ENCODE assay signal across 9 mouse cellular contexts in genomic region chr13:97243962-97244711, GRCm38 (mm10). TPM values are rescaled to one million over a fixed set of nuclear protein-coding genes. Genes with fewer than 3 reads are reported as not detected.
DNase-seq lines count a peak whose midpoint lies in the region; ATAC-seq and TF ChIP-seq lines count a peak whose summit lies in the region.
"Had no signal": no experiment of that assay in that cellular context is flagged by ENCODE, and none has a peak within 500 bp of the region (broad histone marks: within the 10 kb centered on the region; RNA-seq: fewer than 3 reads in every experiment).

No protein-coding gene starts in this region.

- peaks cover 8% of the 10 kb centered on the region; the same call in 1 of the 2 replicates for H3K4me1 ChIP-seq in lung, postnatal 0 days (ENCODE audit: insufficient read depth, low read depth, low read length)
- H3K4me1 ChIP-seq in forebrain, embryonic 13.5 days = peaks cover 81% of the 10 kb centered on the region
- peaks cover 81% of the 10 kb centered on the region for H3K4me1 ChIP-seq in limb, embryonic 13.5 days
- H3K4me1 ChIP-seq in stomach, embryonic 15.5 days = peaks cover 45% of the 10 kb centered on the region

- WGBS in lung, postnatal 0 days = 40% methylated on average over 15 of the region's 15 CpGs
- WGBS in forebrain, embryonic 13.5 days = 10% methylated on average over 15 of the region's 15 CpGs
- WGBS in limb, embryonic 13.5 days = 32% methylated on average over 15 of the region's 15 CpGs
- WGBS in stomach, embryonic 15.5 days = 37% methylated on average over 15 of the region's 15 CpGs

- no peaks in the 10 kb centered on the region for H3K9me3 ChIP-seq in lung, postnatal 0 days (ENCODE audit: low read length)
- no peaks in the 10 kb centered on the region for H3K9me3 ChIP-seq in forebrain, embryonic 13.5 days (replicated peaks)
- H3K9me3 ChIP-seq in limb, embryonic 13.5 days = no peaks in the 10 kb centered on the region
- H3K9me3 ChIP-seq in stomach, embryonic 15.5 days = no peaks in the 10 kb centered on the region

- peak; percentile 20; the same call in 1 of the 2 replicates for TF ChIP-seq EP300 in lung, postnatal 0 days (IDR thresholded peaks at IDR 0.05)

- no peak for ATAC-seq in lung, postnatal 0 days
- ATAC-seq in forebrain, embryonic 13.5 days = no peak
- no peak for ATAC-seq in limb, embryonic 13.5 days (ENCODE audit: low FRiP score, low read depth)
- ATAC-seq in stomach, embryonic 15.5 days (ENCODE audit: insufficient read depth, low FRiP score, low read depth) = no peak
- ATAC-seq in CD4-positive, CD25-positive, alpha-beta regulatory T cell, adult 4 months = no peak
- no peak for ATAC-seq in frontal cortex, adult (ENCODE audit: low TSS enrichment)

- no peak overlapping the region for H3K4me2 ChIP-seq in lung, postnatal 0 days (replicated peaks; ENCODE audit: low read depth, low read length)
- H3K4me2 ChIP-seq in forebrain, embryonic 13.5 days = peak overlapping the region; percentile 85
- H3K4me2 ChIP-seq in limb, embryonic 13.5 days (replicated peaks) = peak overlapping the region; percentile 93
- H3K4me2 ChIP-seq in stomach, embryonic 15.5 days = peak overlapping the region; percentile 83

- no peak for DNase-seq in lung, postnatal 0 days (ENCODE audit: low spot score)
- no peak for DNase-seq in lung, postnatal 14 days
- no peak for DNase-seq in thymus, postnatal 4 days
- DNase-seq: lung, postnatal 36 days had no signal

- H3K36me3 ChIP-seq in lung, postnatal 0 days (ENCODE audit: insufficient read depth, low read length) = no peaks in the 10 kb centered on the region
- peaks cover 43% of the 10 kb centered on the region for H3K36me3 ChIP-seq in forebrain, embryonic 13.5 days (ENCODE audit: poor library complexity, severe bottlenecking)
- peaks cover 44% of the 10 kb centered on the region for H3K36me3 ChIP-seq in limb, embryonic 13.5 days
- H3K36me3 ChIP-seq in stomach, embryonic 15.5 days = peaks cover 25% of the 10 kb centered on the region

- H3K27me3 ChIP-seq in lung, postnatal 0 days (replicated peaks; ENCODE audit: insufficient read depth, low read length) = no peaks in the 10 kb centered on the region
- no peaks in the 10 kb centered on the region for H3K27me3 ChIP-seq in forebrain, embryonic 13.5 days
- H3K27me3 ChIP-seq in limb, embryonic 13.5 days = 0 out of 2 replicates have a peak, but pooled peaks cover 3% of the 10 kb centered on the region
- no peaks in the 10 kb centered on the region for H3K27me3 ChIP-seq in stomach, embryonic 15.5 days (replicated peaks)

- no peak for TF ChIP-seq CTCF in lung, postnatal 0 days (IDR thresholded peaks at IDR 0.05)

- H3K27ac ChIP-seq in lung, postnatal 0 days (ENCODE audit: low read length) = no peak overlapping the region
- H3K27ac ChIP-seq in forebrain, embryonic 13.5 days = peak overlapping the region; percentile 99
- H3K27ac ChIP-seq in limb, embryonic 13.5 days = no peak overlapping the region
- no peak overlapping the region for H3K27ac ChIP-seq in stomach, embryonic 15.5 days

- H3K4me3 ChIP-seq in lung, postnatal 0 days (ENCODE audit: low read depth, low read length) = no peak overlapping the region
- H3K4me3 ChIP-seq in forebrain, embryonic 13.5 days = peak overlapping the region; percentile 99
- H3K4me3 ChIP-seq in limb, embryonic 13.5 days = peak overlapping the region; percentile 93
- H3K4me3 ChIP-seq in stomach, embryonic 15.5 days (replicated peaks) = peak overlapping the region; percentile 71

- H3K9ac ChIP-seq in lung, postnatal 0 days (replicated peaks; ENCODE audit: low read depth) = no peak overlapping the region
- peak overlapping the region; percentile 98 for H3K9ac ChIP-seq in forebrain, embryonic 13.5 days
- H3K9ac ChIP-seq in limb, embryonic 13.5 days = peak overlapping the region; percentile 94; the same call in 1 of the 2 replicates
- no peak overlapping the region for H3K9ac ChIP-seq in stomach, embryonic 15.5 days

RNA-seq across cellular contexts. Expression of gene Enc1, which starts 3.2 kb away (rescaled TPM):
- 2.6 and 4.0 TPM in 2 replicates for polyA plus RNA-seq in lung, postnatal 0 days (2015; fragmentation: Nextera tagmentation; extraction: Ambion mirVana)
- 44.4 and 45.2 TPM in 2 replicates for polyA plus RNA-seq in forebrain, embryonic 13.5 days (2015; fragmentation: Nextera tagmentation; extraction: Ambion mirVana)
- polyA plus RNA-seq in limb, embryonic 13.5 days (2015; fragmentation: Nextera tagmentation; extraction: Ambion mirVana) = 8.2 and 8.9 TPM in 2 replicates
- polyA plus RNA-seq in stomach, embryonic 15.5 days (2015; fragmentation: Nextera tagmentation; extraction: Ambion mirVana) = 7.2 and 7.9 TPM in 2 replicates
- 1 to 10 TPM; 2.8 to 3.5 TPM for polyA plus RNA-seq in CD4-positive, CD25-positive, alpha-beta regulatory T cell, adult 4 months (2017; shearing (Covaris generic))

RNA-seq across cellular contexts. Expression of gene Hexb, which starts 46.0 kb away (rescaled TPM):
- polyA plus RNA-seq in lung, postnatal 0 days (2015; fragmentation: Nextera tagmentation; extraction: Ambion mirVana) = 23.6 and 26.6 TPM in 2 replicates
- 21.4 and 21.6 TPM in 2 replicates for polyA plus RNA-seq in forebrain, embryonic 13.5 days (2015; fragmentation: Nextera tagmentation; extraction: Ambion mirVana)
- 38.3 and 40.3 TPM in 2 replicates for polyA plus RNA-seq in limb, embryonic 13.5 days (2015; fragmentation: Nextera tagmentation; extraction: Ambion mirVana)
- 42.7 and 44.6 TPM in 2 replicates for polyA plus RNA-seq in stomach, embryonic 15.5 days (2015; fragmentation: Nextera tagmentation; extraction: Ambion mirVana)
- 10 to 100 TPM; 65.3 to 71.7 TPM for polyA plus RNA-seq in CD4-positive, CD25-positive, alpha-beta regulatory T cell, adult 4 months (2017; shearing (Covaris generic))

Comparison
In these comparisons a context has a peak if more than half of its experiments do, and no peak if none do; other contexts are left out.
1. H3K9ac ChIP-seq: peak in forebrain, embryonic 13.5 days (single experiment) and limb, embryonic 13.5 days (single experiment); none in lung, postnatal 0 days (single experiment) and stomach, embryonic 15.5 days (single experiment).